25 mouse cellular contexts compared by ENCODE assay signal in the genomic region with DNA sequence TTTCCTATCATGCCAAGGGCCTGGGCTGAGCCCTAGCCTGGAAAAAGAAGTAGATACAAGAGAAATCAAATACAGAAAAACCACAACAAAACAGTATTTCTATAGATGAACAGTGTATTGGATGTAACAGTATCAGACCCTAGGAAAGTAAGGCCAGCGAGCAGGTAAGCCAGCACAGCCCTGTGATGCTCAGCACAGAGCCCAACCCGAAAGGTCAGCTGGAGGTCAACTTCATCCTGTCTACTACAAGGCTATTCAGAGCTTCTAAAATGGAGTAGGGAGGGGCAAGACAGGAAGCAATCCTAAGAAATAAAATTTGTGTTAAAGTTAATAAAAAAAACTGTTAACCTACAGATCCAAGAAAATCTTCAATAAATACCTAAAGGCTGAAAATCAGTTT. TPM values are rescaled to one million over a fixed set of nuclear protein-coding genes. Genes with fewer than 3 reads are reported as not detected.
DNase-seq lines count a peak whose midpoint lies in the region; ATAC-seq and TF ChIP-seq lines count a peak whose summit lies in the region.
"Had no signal": no experiment of that assay in that cellular context is flagged by ENCODE, and none has a peak within 500 bp of the region (broad histone marks: within the 10 kb centered on the region; RNA-seq: fewer than 3 reads in every experiment).

No protein-coding gene starts in this region.

- intact Hi-C loops in gastrocnemius, adult 2 months (cut with DNase I): loop anchor here (5.0 kb wide), 2 partner anchors 43 to 78 kb away; no protein-coding TSS in a partner anchor
- intact Hi-C loops in gastrocnemius, postnatal 14 days (cut with DNase I; ENCODE audit: low total_unique reads): loop anchor here (10.0 kb wide), 1 partner anchor 210 kb away; no protein-coding TSS in a partner anchor

- H3K4me2 ChIP-seq in liver, embryonic 12.5 days: no peak overlapping the region
- H3K4me2 ChIP-seq in liver, embryonic 11.5 days: no peak overlapping the region
- H3K4me2 ChIP-seq: embryonic facial prominence, embryonic 12.5 days; embryonic facial prominence, embryonic 15.5 days; heart, embryonic 11.5 days; hindbrain, embryonic 13.5 days; intestine, embryonic 15.5 days had no signal

- peak overlapping the region; percentile 68; the same call in 1 of the 2 replicates for H3K27ac ChIP-seq in gastrocnemius, adult 2 months
- peak overlapping the region; percentile 100; the same call in 1 of the 2 replicates for H3K27ac ChIP-seq in liver, embryonic 12.5 days
- H3K27ac ChIP-seq in liver, embryonic 11.5 days (ENCODE audit: low read depth, low read length): no peak overlapping the region
- H3K27ac ChIP-seq: embryonic facial prominence, embryonic 12.5 days; embryonic facial prominence, embryonic 15.5 days; hindbrain, embryonic 10.5 days; hindbrain, embryonic 13.5 days; intestine, embryonic 15.5 days had no signal

- no peaks in the 10 kb centered on the region for H3K9me3 ChIP-seq in liver, embryonic 12.5 days (replicated peaks)
- H3K9me3 ChIP-seq in liver, embryonic 11.5 days (ENCODE audit: control insufficient read depth, low read length): no peaks in the 10 kb centered on the region
- H3K9me3 ChIP-seq: embryonic facial prominence, embryonic 12.5 days; embryonic facial prominence, embryonic 15.5 days; hindbrain, embryonic 10.5 days; hindbrain, embryonic 13.5 days; intestine, embryonic 15.5 days had no signal

- H3K4me3 ChIP-seq in gastrocnemius, adult 2 months: no peak overlapping the region
- no peak overlapping the region for H3K4me3 ChIP-seq in liver, embryonic 12.5 days
- H3K4me3 ChIP-seq in liver, embryonic 11.5 days (ENCODE audit: low read depth, low read length): no peak overlapping the region
- H3K4me3 ChIP-seq: embryonic facial prominence, embryonic 12.5 days; embryonic facial prominence, embryonic 15.5 days; hindbrain, embryonic 10.5 days; hindbrain, embryonic 13.5 days; intestine, embryonic 15.5 days had no signal

- peaks cover 10% of the 10 kb centered on the region for H3K36me3 ChIP-seq in liver, embryonic 12.5 days
- H3K36me3 ChIP-seq in liver, embryonic 11.5 days (ENCODE audit: control insufficient read depth, insufficient read depth, low read length): no peaks in the 10 kb centered on the region
- H3K36me3 ChIP-seq: embryonic facial prominence, embryonic 12.5 days; embryonic facial prominence, embryonic 15.5 days; hindbrain, embryonic 10.5 days; hindbrain, embryonic 13.5 days; intestine, embryonic 15.5 days had no signal

- 84% methylated on average over 2 of the region's 2 CpGs for WGBS in liver, embryonic 12.5 days (ENCODE audit: insufficient replicate concordance)
- 82% methylated on average over 2 of the region's 2 CpGs for WGBS in liver, embryonic 11.5 days

- H3K9ac ChIP-seq in liver, embryonic 12.5 days: no peak overlapping the region
- H3K9ac ChIP-seq in liver, embryonic 11.5 days (ENCODE audit: low read depth, low read length): no peak overlapping the region
- H3K9ac ChIP-seq: embryonic facial prominence, embryonic 12.5 days; embryonic facial prominence, embryonic 15.5 days; forebrain, postnatal 0 days; hindbrain, embryonic 13.5 days; intestine, embryonic 15.5 days had no signal

- peaks cover 95% of the 10 kb centered on the region for H3K4me1 ChIP-seq in liver, embryonic 12.5 days
- peaks cover 81% of the 10 kb centered on the region for H3K4me1 ChIP-seq in liver, embryonic 11.5 days (replicated peaks; ENCODE audit: control insufficient read depth, insufficient read depth, low read length)

- H3K27me3 ChIP-seq in liver, embryonic 12.5 days (replicated peaks): no peaks in the 10 kb centered on the region
- no peaks in the 10 kb centered on the region for H3K27me3 ChIP-seq in liver, embryonic 11.5 days (replicated peaks; ENCODE audit: control insufficient read depth, insufficient read depth, low read length)
- H3K27me3 ChIP-seq: CH12.LX; embryonic facial prominence, embryonic 12.5 days; embryonic facial prominence, embryonic 15.5 days; hindbrain, embryonic 13.5 days; intestine, embryonic 15.5 days had no signal

- TF ChIP-seq CTCF in gastrocnemius, adult 2 months (IDR thresholded peaks at IDR 0.05): no peak

- DNase-seq in gastrocnemius, adult 2 months: no peak
- DNase-seq in gastrocnemius, postnatal 14 days: no peak
- DNase-seq in liver, embryonic 11.5 days (ENCODE audit: low spot score): no peak
- peak; percentile 55 for DNase-seq in R1 (ENCODE audit: low read depth, low spot score)
- DNase-seq in adrenal gland, adult 18-20 months (ENCODE audit: low spot score in 2 of 2): no peak
- no peak for DNase-seq in cerebellum, postnatal 14 days
- DNase-seq: adrenal gland, adult 2 months; adrenal gland, postnatal 14 days; B cell, adult 2 months; cerebellum, adult 11 months; cerebellum, adult 2 months; cerebellum, adult 9-11 months; cerebellum, postnatal 36 days; forebrain, postnatal 0 days; gastrocnemius, postnatal 36 days had no signal

- no peak for ATAC-seq in liver, embryonic 12.5 days
- ATAC-seq in liver, embryonic 11.5 days (replicated peaks; ENCODE audit: low FRiP score): no peak
- ATAC-seq: forebrain, embryonic 14.5 days; forebrain, postnatal 0 days; hindbrain, embryonic 16.5 days; intestine, embryonic 15.5 days had no signal

RNA-seq across cellular contexts. Expression of gene Tmem131, which starts 18.6 kb away (rescaled TPM):
- total RNA-seq in gastrocnemius, adult 2 months (2021): 10 to 100 TPM; 24.1 to 37.5 TPM
- 10 to 100 TPM; 25.2 to 30.5 TPM for total RNA-seq in gastrocnemius, postnatal 14 days (2021)
- polyA plus RNA-seq in liver, embryonic 12.5 days (2016; fragmentation: Nextera tagmentation; extraction: Ambion mirVana): 14.9 and 15.4 TPM in 2 replicates
- polyA plus RNA-seq in liver, embryonic 11.5 days (2014; fragmentation: Nextera tagmentation; extraction: Ambion mirVana): 19.1 and 19.8 TPM in 2 replicates
- 10 to 100 TPM; 37.2 to 44.1 TPM for total RNA-seq in adrenal gland, adult 18-20 months (2021)
